ENCODE assay signal across 7 mouse cellular contexts in the genomic region with DNA sequence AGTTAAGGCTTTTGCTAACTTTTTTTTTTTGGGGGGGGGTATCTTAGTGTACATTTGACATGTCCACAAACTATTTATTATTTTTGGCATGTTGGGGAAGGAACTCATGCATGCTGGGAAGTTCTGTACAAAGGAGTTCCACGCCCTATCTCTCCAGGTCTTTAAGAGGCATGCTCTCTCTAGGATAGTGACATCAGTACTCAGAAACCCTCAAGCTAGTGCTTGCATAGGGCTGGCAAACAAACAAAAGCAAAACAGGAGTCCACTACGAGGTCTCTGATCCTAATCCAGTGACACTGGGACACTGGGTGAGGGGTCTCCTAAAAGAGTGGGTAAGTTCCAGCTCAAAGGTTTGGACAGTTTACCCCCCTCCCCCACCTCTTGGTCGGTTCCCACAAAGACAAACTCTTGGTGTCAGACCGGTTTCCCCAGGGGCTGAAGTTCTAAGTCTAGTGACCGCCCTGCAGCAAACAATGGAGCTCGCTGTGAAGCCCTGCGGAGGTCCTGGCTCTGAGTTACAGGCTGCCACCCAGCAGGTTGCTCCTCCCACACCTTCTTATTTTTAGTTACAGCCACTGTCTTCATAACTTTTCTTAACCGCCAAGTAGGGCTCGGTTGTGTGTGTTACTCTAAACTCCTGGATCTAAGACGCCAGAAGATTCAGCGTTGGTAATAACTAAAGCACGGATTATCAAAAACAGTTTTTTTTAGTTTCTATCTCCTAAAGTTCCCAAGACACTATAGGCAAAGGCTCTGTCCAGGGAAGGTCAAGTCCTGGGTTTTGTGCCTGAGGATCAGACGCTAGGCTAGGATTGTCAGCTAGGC. TPM values are rescaled to one million over a fixed set of nuclear protein-coding genes. Genes with fewer than 3 reads are reported as not detected.
A peak's percentile ranks its signal among the peaks of the same experiment; 100 is the strongest.
DNase-seq lines count a peak whose midpoint lies in the region; ATAC-seq lines count a peak whose summit lies in the region.

No protein-coding gene starts in this region.

- peaks cover 9% of the 10 kb centered on the region for H3K4me1 ChIP-seq in hindbrain, embryonic 14.5 days (replicated peaks; ENCODE audit: control insufficient read depth, insufficient read depth, low read length)
- H3K4me1 ChIP-seq in midbrain, embryonic 16.5 days (ENCODE audit: control insufficient read depth, insufficient read depth, low read length): peaks cover 14% of the 10 kb centered on the region

- H3K4me2 ChIP-seq in hindbrain, embryonic 14.5 days (replicated peaks): peak overlapping the region; percentile 64
- H3K4me2 ChIP-seq in midbrain, embryonic 16.5 days (ENCODE audit: low read length): peak overlapping the region; percentile 93

- H3K27me3 ChIP-seq in hindbrain, embryonic 14.5 days (ENCODE audit: control insufficient read depth, insufficient read depth, low read length): no peaks in the 10 kb centered on the region
- no peaks in the 10 kb centered on the region for H3K27me3 ChIP-seq in midbrain, embryonic 16.5 days (ENCODE audit: control insufficient read depth, insufficient read depth, low read depth, low read length)

- H3K36me3 ChIP-seq in hindbrain, embryonic 14.5 days (replicated peaks; ENCODE audit: control insufficient read depth, insufficient read depth): no peaks in the 10 kb centered on the region
- no peaks in the 10 kb centered on the region for H3K36me3 ChIP-seq in midbrain, embryonic 16.5 days (ENCODE audit: control insufficient read depth, insufficient read depth, low read length)

- H3K27ac ChIP-seq in hindbrain, embryonic 14.5 days: no peak overlapping the region
- H3K27ac ChIP-seq in midbrain, embryonic 16.5 days (ENCODE audit: low read length): peak overlapping the region; percentile 79; the same call in 1 of the 2 replicates

- H3K9ac ChIP-seq in hindbrain, embryonic 14.5 days: no peak overlapping the region; the same call in 1 of the 2 replicates
- H3K9ac ChIP-seq in midbrain, embryonic 16.5 days (ENCODE audit: low read depth, low read length): peak overlapping the region; percentile 20; the same call in 1 of the 2 replicates

- DNase-seq in Muller cell, postnatal 12 days (ENCODE audit: inconsistent ontology term): peak; percentile 43
- DNase-seq in cerebellum, adult 8-10 months: peak; percentile 17
- peak; percentile 19 for DNase-seq in forelimb bud, embryonic 11.5 days (ENCODE audit: low read depth, low spot score)
- DNase-seq in hindbrain, embryonic 14.5 days (ENCODE audit: low spot score): no peak
- peak; percentile 73 for DNase-seq in liver
- peak; percentile 66 for DNase-seq in thymus, postnatal 0 days (ENCODE audit: low spot score)

- ATAC-seq in hindbrain, embryonic 14.5 days (ENCODE audit: low FRiP score): no peak
- no peak for ATAC-seq in midbrain, embryonic 16.5 days

- no peaks in the 10 kb centered on the region for H3K9me3 ChIP-seq in hindbrain, embryonic 14.5 days (ENCODE audit: control insufficient read depth, low read length)
- H3K9me3 ChIP-seq in midbrain, embryonic 16.5 days (replicated peaks; ENCODE audit: control insufficient read depth, low read length, poor library complexity, severe bottlenecking): no peaks in the 10 kb centered on the region

- H3K4me3 ChIP-seq in hindbrain, embryonic 14.5 days (replicated peaks; ENCODE audit: low read length): peak overlapping the region; percentile 77; the same call in 1 of the 2 replicates
- peak overlapping the region; percentile 87 for H3K4me3 ChIP-seq in midbrain, embryonic 16.5 days (ENCODE audit: low read depth, low read length)

- 12% methylated on average over 13 of the region's 13 CpGs for WGBS in hindbrain, embryonic 14.5 days
- 8% methylated on average over 13 of the region's 13 CpGs for WGBS in midbrain, embryonic 16.5 days

RNA-seq across cellular contexts. Expression of a gene that starts 1.2 kb away (rescaled TPM):
- 18.4 and 19.2 TPM in 2 replicates for polyA plus RNA-seq in hindbrain, embryonic 14.5 days (2014; fragmentation: Nextera tagmentation; extraction: Ambion mirVana)
- 18.4 and 19.3 TPM in 2 replicates for polyA plus RNA-seq in midbrain, embryonic 16.5 days (2015; fragmentation: Nextera tagmentation; extraction: Ambion mirVana)
- polyA plus RNA-seq in thymus, postnatal 0 days (2015; fragmentation: Nextera tagmentation; extraction: Ambion mirVana): 27.0 and 32.2 TPM in 2 replicates

RNA-seq across cellular contexts. Expression of a gene that starts 33.7 kb away (rescaled TPM):
- not detected in 2 replicates for polyA plus RNA-seq in hindbrain, embryonic 14.5 days (2014; fragmentation: Nextera tagmentation; extraction: Ambion mirVana)
- not detected in 2 replicates for polyA plus RNA-seq in midbrain, embryonic 16.5 days (2015; fragmentation: Nextera tagmentation; extraction: Ambion mirVana)
- not detected in 2 replicates for polyA plus RNA-seq in thymus, postnatal 0 days (2015; fragmentation: Nextera tagmentation; extraction: Ambion mirVana)
